Mouse (Mus musculus): ENCODE measurements around the gene Ap3d1. TPM values are rescaled to one million over a fixed set of nuclear protein-coding genes. Genes with fewer than 3 reads are reported as not detected.

Ap3d1 gene
- total RNA-seq, 2 experiments from 2014 or later = 23.8 to 25.6 TPM

Other genes with a start within 250 kb of the Ap3d1 start
- gene Onecut3, start 247.4 kb downstream of the Ap3d1 start, total RNA-seq (2021) = not detected
- not detected for gene Atp8b3, start 203.1 kb downstream of the Ap3d1 start, total RNA-seq (2021)
- 1 to 10 TPM; 8.8 to 9.7 TPM for gene Rexo1, start 180.7 kb downstream of the Ap3d1 start, total RNA-seq (2021)
- 1 to 10 TPM; 1.5 TPM for gene Klf16, start 164.9 kb downstream of the Ap3d1 start, total RNA-seq (2021)
- gene Abhd17a, start 151.9 kb downstream of the Ap3d1 start, total RNA-seq (2021) = 10 to 100 TPM; 52.5 to 62.7 TPM
- gene Scamp4, start 139.4 kb downstream of the Ap3d1 start, total RNA-seq (2021) = 10 to 100 TPM; 14.5 to 14.8 TPM
- gene Adat3, start 139.4 kb downstream of the Ap3d1 start, total RNA-seq (2021) = under 1 TPM; 0.52 to 0.99 TPM
- under 1 TPM; 0.25 to 0.26 TPM for gene Gm49322, start 136.2 kb downstream of the Ap3d1 start, total RNA-seq (2021)
- gene Csnk1g2, start 119.4 kb downstream of the Ap3d1 start, total RNA-seq (2021) = 10 to 100 TPM; 84.0 to 90.0 TPM
- gene Btbd2, start 85.2 kb downstream of the Ap3d1 start, total RNA-seq (2021) = 10 to 100 TPM; 32.1 to 33.5 TPM
- gene Mknk2, start 64.2 kb downstream of the Ap3d1 start, total RNA-seq (2021) = 100 to 1,000 TPM; 216 to 227 TPM
- 1 to 10 TPM; 3.4 to 3.6 TPM for gene Mob3a, start 40.3 kb downstream of the Ap3d1 start, total RNA-seq (2021)
- gene Izumo4, start 40.1 kb downstream of the Ap3d1 start, total RNA-seq (2021) = 1 to 10 TPM; 1.2 to 2.7 TPM
- 10 to 100 TPM; 19.2 to 24.8 TPM for gene Dot1l, start 12.9 kb upstream of the Ap3d1 start, total RNA-seq (2021)
- gene Sf3a2, start 55.9 kb upstream of the Ap3d1 start, total RNA-seq (2021) = 10 to 100 TPM; 23.1 to 29.4 TPM
- 10 to 100 TPM; 21.6 to 22.5 TPM for gene Plekhj1, start 56.4 kb upstream of the Ap3d1 start, total RNA-seq (2021)
- under 1 TPM; 0.25 to 0.41 TPM for gene Amh, start 63.0 kb upstream of the Ap3d1 start, total RNA-seq (2021)
- 100 to 1,000 TPM; 387 to 405 TPM for gene Jsrp1, start 71.2 kb upstream of the Ap3d1 start, total RNA-seq (2021)
- gene Oaz1, start 84.4 kb upstream of the Ap3d1 start, total RNA-seq (2021) = 100 to 1,000 TPM; 611 to 682 TPM
- 10 to 100 TPM in 1 of 2 experiments, 1 to 10 TPM in 1; 8.4 to 10.3 TPM for gene Lingo3, start 101.8 kb upstream of the Ap3d1 start, total RNA-seq (2021)
- 10 to 100 TPM; 13.7 to 18.8 TPM for gene Lsm7, start 112.9 kb upstream of the Ap3d1 start, total RNA-seq (2021)
- gene Sppl2b, start 113.0 kb upstream of the Ap3d1 start, total RNA-seq (2021) = 10 to 100 TPM; 13.6 to 17.6 TPM
- gene Tmprss9, start 129.6 kb upstream of the Ap3d1 start, total RNA-seq (2021) = not detected
- 100 to 1,000 TPM; 106 to 120 TPM for gene Timm13, start 158.7 kb upstream of the Ap3d1 start, total RNA-seq (2021)
- 1 to 10 TPM; 2.6 to 3.1 TPM for gene Lmnb2, start 176.0 kb upstream of the Ap3d1 start, total RNA-seq (2021)
- gene Gadd45b, start 187.8 kb upstream of the Ap3d1 start, total RNA-seq (2021) = 10 to 100 TPM; 26.7 to 31.7 TPM

Data from gastrocnemius, postnatal 36 days (tissue).